Mouse (Mus musculus) olfactory bulb, adult 2 months (tissue): ENCODE measurements at regions not wholly inside any gene's neighbourhood (a gene's known extent, or its start where the extent isn't known, plus 50 kb on each side); places are given as distances from the start of the nearest gene placed in this dataset.

Experiments
- CTCF ChIP-seq: fragments of 200-500 bp; IDR thresholded peaks from 2 replicates; pipeline ENCODE4 v1.5.1; 2012; ENCODE audit warnings: low read depth, mild to moderate bottlenecking, low read length, moderate library complexity; ENCODE audit not compliant: insufficient read depth
- POLR2A ChIP-seq: fragments of 200-500 bp; IDR thresholded peaks from 2 replicates; pipeline ENCODE4 v1.6.1; 2012; ENCODE audit warnings: mild to moderate bottlenecking, low read depth, low read length, moderate library complexity; ENCODE audit not compliant: insufficient read depth

DNA sequence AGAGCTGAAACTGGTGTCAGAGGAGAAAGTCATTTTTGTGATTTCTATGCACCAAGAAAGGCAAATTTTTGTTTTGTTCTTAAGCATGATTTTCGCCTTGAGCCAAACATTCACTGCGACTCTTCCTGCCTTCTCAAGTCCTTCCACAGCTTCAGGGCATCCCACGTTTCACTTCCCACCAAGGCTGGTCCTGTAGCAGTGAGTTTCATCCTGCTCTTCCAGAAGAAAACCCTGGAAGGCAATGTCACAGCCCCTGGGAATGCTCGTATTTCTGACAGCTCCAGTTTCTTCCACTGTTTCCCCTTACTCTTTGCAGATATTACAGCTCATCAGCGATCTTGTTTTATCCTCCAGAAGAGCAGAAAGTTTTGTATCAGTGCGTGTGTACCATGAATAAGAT, 177.2 kb downstream of the Enc1 start:
- TF ChIP-seq POLR2A = no peak
- no peak for TF ChIP-seq CTCF
